Mouse (Mus musculus): ENCODE measurements around the gene Trpc2.
"Not testable (repeated sequence)": the region's sequence is repeated elsewhere in the genome, so short reads cannot be mapped to it uniquely, and the experiment has no call there.

The Trpc2 gene

GRCm38 (mm10) chr7:102082816-102083215 lies at the start of gene Trpc2:
TSS of gene Trpc2 (plus strand) at chr7:102083116.
- DNase-seq (ENCODE audit: low spot score in 2 of 2): no peak

DNA sequence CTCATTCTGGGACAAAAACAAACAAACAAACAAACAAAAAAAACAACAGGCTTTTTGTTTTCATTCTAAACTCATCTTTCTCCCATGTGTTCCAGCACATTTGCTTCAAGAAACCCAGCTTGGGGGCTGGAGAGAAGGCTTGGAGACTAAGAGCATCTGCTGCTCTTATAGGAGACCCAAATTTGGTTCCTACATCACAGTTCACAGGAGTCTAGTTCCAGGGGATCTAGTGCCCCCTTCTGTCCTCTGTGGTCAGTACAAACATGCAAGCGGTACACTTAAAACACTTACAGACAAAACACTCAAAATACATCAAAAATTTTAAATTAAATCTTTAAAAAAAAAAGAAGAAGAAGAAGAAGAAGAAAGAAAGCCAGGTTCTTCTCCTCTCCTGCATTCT lies 48.0 kb upstream of the Trpc2 start:
- DNase-seq (ENCODE audit: low spot score in 2 of 2): no peak

DNA sequence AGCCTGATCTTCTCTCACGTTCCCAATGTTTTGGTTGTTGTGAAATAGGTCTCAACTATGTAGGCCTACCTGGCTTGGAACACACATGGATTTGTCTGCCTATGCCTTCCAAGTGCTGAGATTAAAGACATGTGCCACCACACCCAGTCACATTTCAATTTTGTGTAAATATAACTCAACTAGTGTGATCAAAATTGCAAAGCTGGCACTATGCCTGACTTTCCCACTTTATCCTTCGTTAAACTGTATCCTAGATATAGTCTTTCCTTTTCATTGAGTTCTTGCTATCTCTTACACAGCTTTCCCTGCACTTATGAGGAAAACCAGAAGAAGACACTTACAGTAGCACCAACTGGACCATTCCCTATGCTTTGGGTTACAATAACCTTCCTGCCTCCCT lies 47.4 kb upstream of the Trpc2 start:
- DNase-seq (ENCODE audit: low spot score in 2 of 2): no peak

DNA sequence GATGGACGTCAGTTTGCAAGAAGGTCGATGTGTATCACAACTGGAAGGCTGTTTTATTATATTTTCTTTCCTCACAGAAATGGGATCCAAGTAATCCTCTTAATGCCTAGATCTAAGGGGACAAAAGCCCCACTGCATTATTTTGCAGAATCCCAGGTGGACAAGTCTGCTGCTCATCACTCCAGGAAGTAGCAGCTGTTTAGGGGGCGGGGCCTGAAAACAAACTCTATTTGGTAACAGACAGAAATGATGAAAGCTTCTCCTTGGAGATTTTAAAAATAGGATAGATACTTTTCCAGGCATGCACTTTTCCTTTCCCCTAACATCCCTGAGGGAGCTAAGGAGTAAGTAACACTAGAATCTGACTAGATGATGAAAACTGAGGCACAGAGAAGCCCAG lies 45.6 kb upstream of the Trpc2 start:
- no peak for DNase-seq (ENCODE audit: low spot score in 2 of 2)

DNA sequence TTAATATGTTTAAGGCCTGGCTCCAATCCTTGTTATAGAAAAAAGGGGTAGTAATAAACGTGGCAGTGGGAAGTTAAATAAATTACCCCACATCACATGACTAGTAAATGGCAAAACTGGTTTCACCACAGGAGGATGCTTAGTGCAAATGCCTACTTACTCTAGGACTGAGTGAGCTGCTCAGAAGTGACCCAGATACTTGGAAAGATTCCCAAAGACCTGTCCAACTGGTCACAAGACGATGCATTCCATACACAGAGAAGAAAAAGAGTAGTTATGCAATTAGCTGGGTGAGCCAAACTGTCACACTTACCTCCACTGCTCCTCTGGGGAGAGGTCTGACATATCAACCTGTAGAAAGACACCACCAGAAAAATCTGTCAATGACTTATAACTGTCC lies 40.6 kb upstream of the Trpc2 start:
- no peak for DNase-seq (ENCODE audit: low spot score in 2 of 2)

DNA sequence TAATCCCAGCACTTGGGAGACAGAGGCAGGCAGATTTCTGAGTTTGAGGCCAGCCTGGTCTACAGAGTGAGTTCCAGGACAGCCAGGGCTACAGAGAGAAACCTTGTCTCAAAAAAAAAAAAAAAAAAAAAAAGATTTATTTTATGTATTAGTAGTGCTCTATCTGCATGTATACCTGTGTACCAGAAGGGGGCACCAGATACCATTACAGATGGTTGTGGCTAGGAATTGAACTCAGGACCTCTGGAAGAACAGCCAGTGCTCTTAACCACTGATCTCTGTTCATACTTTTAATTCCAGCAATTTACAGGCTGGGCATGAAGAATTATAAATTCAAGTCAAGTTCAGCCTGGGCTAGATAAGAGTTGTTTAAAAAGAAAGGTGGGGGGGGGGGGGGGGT lies 34.4 kb upstream of the Trpc2 start:
- DNase-seq (ENCODE audit: low spot score in 2 of 2): not testable (repeated sequence)

GRCm38 (mm10) chr7:102061353-102061752 lies 21.6 kb upstream of the Trpc2 start:
- no peak for DNase-seq (ENCODE audit: low spot score in 2 of 2)

DNA sequence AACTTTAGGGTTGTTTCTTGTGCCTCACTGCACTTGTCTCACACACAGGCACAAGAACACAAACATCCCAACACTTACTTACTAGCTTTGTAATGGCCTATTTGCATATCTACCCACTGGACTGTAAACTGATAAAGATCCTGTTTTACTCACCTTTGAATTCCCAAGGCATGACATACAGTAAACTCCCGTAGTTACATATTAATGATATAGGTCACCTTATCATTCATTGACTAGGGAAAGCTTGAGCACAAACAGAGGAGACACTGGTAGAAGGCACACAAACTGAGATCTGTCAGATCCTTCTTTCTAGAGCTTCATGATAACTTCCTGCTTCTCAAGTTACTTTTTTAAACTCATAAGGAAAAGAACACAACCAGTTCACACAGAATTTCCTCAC lies 20.7 kb upstream of the Trpc2 start:
- DNase-seq (ENCODE audit: low spot score in 2 of 2): no peak

DNA sequence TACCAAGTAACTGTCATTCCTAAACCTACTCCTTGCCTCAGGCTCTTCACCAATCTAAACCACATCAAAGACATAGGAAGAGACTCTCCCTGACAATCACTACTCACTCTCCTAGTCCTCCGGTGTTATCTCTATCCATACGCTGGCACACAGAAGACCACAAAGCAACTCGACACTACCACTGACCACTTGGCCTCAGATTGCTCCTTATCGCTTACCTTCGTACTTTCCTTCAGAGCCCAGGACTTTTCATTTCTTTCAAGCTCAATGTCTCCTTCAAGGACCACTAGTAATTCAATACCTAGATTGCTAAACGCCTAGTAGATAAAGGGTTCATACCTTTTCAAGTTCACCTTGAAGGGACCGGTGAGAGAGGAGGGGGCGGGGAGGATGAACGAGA lies 19.0 kb upstream of the Trpc2 start:
- no peak for DNase-seq (ENCODE audit: low spot score in 2 of 2)

DNA sequence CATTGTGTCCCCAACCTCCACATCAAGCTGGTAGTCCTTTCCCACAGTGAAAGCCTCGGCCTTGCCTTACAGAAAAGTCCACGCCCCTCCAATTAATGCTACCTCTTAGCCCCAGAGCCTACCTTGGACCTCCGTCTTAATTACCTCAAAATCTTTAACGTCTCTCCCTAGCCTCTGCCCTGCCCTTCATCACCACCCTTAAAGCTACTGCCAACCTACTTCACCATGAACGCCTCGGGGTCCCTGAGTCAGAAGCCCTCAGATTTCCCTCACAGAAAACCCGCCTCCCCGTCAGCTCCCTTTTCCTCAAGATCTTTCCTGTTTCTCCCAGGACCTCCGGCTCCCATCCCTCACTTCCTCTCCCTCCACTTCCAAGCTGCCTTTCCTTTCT lies 18.3 kb upstream of the Trpc2 start:
- DNase-seq (ENCODE audit: low spot score in 2 of 2): no peak

GRCm38 (mm10) chr7:102065046-102065891 lies 17.6 kb upstream of the Trpc2 start, which contains the start of the genes Rnf121, Xndc1 and Xntrpc:
TSS of gene Rnf121 (minus strand) at chr7:102065469.
TSS of gene Xndc1 (plus strand) at chr7:102065511.
TSS of gene Xntrpc (plus strand) at chr7:102065713.
- peak; percentile 85 to 90 for DNase-seq (ENCODE audit: low spot score in 2 of 2)

DNA sequence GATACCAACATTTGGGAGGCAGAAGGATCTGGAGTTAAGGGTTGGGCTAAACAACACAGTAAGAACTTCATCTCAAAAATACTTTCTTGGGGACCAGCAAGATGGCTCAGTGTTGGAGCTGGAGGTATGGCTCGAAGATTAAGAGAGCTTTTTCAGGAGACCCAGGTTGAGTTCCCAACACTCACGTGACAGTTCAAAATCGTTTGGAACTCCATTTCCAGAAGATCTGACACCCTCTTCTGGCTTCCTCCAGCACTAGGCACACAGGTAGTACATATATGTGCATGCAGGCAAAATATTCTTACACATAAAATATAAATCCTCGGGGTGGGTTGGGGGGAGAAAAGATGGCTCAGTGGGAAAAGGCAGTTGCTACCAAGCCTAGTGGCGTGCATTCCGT lies 16.6 kb upstream of the Trpc2 start:
- DNase-seq (ENCODE audit: low spot score in 2 of 2): no peak

DNA sequence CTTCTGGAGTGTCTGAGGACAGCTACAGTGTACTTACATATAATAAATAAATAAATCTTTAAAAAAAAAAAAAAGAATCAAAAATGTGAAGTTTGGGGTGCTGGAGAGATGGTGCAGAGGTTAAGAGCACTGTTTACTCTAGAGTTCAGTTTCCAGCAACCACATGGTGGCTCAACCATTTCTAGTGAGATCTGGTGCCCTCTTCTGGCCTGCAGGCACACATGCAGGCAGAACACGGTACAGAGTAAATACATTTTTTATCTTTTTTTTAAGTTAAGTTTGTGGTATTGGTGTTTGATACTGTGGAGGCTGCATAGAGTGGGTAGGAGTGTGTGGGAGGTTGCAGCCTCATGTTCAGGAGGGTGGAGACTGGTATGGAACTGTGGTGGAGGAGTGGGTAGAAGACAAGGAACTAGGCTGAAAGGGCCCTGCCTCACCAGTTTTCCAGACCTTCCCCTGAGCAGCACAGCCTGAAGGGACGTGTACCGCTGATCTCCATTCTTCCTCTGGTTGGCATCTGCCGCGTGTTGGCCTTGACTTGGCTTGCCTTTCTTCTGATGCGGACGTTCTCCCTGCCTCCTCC lies 6.1 kb upstream of the Trpc2 start:
- no peak for DNase-seq (ENCODE audit: low spot score in 2 of 2)

GRCm38 (mm10) chr7:102078517-102078916 lies 4.4 kb upstream of the Trpc2 start:
- no peak for DNase-seq (ENCODE audit: low spot score in 2 of 2)

- no peak for DNase-seq (ENCODE audit: low spot score in 2 of 2)
These were observed 2.6 kb upstream of the Trpc2 start for GRCm38 (mm10) chr7:102080311-102080710.

DNA sequence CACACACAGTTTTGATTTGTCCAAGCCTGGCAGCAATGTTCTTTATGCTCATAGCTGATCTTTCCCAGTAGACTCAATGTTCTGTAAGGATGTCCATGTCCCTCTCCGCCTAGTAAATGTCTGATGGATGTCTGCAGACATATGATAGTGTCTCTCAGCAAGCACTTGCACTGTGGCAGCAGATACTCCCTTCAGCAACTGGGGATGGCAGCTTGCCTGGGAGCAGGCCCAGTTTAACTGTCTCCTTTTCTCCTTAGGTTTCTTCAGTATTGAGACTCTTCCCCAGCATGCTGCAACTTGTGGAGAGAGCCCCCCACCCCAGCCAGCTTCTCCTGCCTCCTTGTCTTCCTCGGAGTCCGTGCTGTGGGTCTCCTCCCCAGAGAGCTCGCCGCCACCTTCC lies 1.1 kb upstream of the Trpc2 start:
- no peak for DNase-seq (ENCODE audit: low spot score in 2 of 2)

DNA sequence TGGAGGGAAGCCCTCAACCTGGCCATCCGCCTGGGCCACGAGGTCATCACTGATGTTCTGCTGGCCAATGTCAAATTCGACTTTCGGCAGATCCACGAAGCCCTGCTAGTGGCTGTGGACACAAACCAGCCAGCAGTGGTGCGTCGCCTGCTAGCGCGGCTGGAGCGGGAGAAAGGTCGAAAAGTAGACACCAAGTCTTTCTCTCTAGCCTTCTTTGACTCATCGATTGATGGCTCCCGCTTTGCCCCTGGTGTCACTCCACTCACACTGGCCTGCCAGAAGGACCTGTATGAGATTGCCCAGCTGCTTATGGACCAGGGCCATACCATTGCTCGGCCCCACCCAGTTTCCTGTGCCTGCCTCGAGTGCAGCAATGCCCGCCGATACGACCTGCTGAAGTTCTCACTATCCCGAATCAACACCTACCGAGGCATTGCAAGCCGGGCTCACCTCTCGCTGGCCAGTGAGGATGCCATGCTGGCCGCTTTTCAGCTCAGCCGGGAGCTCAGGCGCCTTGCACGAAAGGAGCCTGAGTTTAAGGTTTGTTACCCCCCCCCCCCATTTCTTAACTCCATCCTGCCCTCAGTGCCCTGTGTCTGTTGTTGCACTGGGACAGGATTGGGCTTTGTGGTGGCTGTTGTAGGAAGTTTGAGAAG lies 1.3 kb downstream of the Trpc2 start:
- DNase-seq (ENCODE audit: low spot score in 2 of 2): no peak

DNA sequence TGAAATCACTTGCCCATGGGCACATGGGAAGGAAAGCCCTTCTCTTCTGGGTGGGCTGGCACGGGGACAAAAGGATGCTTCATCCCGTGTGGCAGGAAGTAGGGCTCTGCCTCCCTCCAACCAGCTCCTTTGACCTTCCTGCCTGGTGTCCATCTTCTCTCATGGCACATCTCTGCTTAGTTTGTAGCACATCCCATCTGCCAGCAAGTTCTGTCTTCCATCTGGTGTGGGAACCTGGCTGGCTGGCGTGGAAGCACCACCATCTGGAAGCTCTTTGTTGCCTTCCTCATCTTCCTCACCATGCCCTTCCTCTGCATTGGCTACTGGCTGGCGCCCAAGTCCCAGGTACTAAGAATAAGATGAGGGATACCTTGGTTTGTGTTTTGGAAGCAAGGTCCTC lies 4.4 kb downstream of the Trpc2 start:
- no peak for DNase-seq (ENCODE audit: low spot score in 2 of 2)

DNA sequence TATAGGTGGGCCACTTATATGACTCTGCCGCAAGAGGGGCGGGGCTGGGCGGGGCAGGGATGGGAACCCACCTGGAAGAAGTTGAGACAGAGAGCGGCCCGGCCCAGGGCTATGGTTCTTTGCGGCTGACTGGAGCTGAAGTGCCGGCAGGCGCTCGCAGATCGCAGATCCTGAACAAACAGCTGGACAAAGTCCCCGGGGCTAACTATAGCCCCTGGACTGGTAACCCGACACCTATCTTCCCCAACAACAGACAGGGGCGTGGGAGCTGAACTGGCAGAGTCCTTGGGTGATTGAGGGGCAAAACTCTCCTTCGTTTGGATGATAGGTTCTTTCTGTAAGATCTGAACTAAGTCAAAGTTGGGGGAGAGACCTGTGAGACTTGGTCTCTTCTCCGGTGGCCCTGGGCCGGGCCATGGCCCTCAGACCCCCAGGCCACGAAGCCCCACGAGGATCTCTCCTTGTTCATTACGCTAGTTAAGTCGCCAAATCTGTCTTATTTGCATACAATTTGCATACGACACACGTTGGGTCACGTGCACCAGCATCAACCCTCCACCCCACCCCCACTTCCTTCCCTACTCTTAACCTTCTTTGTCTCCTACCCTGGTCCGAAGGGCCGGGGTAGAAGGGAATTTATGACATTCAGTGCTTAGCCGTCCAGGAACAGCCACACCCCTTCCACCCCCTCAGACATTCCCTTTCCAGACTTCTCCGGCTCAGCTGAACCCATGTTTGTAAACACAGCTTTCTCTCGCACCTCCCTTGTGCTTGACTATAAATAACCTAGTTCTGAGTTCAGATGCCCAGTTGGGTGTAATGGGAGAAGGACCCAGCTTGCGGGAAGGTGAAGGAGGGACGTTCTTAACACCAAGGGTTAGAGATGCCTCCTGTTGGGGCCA lies 17.1 kb downstream of the Trpc2 start:
- no peak for DNase-seq (ENCODE audit: low spot score in 2 of 2)

DNA sequence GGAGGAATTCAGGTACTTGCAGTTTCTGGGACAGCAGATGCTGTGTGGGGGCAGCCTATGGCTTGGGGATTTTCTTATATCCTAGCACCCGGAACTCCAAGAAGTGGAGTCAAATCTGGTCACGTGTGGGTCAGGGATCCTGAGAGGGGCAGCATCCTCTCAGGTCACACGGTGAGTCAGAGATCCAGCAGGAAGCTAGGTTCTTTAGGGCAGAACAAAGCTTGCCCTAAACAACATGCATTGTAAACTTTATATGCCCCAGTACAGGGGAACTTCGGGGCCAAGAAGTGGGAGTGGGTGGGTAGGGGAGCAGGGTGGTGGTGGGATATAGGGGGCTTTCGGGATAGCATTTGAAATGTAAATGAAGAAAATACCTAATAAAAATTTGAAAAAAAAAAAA lies 18.0 kb downstream of the Trpc2 start:
- DNase-seq (ENCODE audit: low spot score in 2 of 2): no peak

- DNase-seq (ENCODE audit: low spot score in 2 of 2): no peak
These were observed 18.6 kb downstream of the Trpc2 start, which contains the start of gene Art1 for GRCm38 (mm10) chr7:102101487-102101886. TSS of gene Art1 (plus strand) at chr7:102101743.

GRCm38 (mm10) chr7:102102241-102102640 lies 19.3 kb downstream of the Trpc2 start:
- no peak for DNase-seq (ENCODE audit: low spot score in 2 of 2)

Measured in frontal cortex, postnatal 25 days (tissue).